Mouse (Mus musculus): ENCODE data around the gene Igf2bp1. TPM values are rescaled to one million over a fixed set of nuclear protein-coding genes. Genes with fewer than 3 reads are reported as not detected.

The Igf2bp1 gene
- polyA plus RNA-seq, 1 experiment from 2014 or later: 38.6 TPM

- Histone ChIP-seq H3K4me1 (peaks cover 19% of the 10 kb centered on the region), H3K9me3 (replicated peaks) (no peaks in the 10 kb centered on the region), H3K4me3 (replicated peaks) (peak within 1 kb of the TSS; percentile 64), H3K4me2 (replicated peaks) (peak within 1 kb of the TSS; percentile 90), H3K27me3 (0 out of 2 replicates have a peak, but pooled peaks cover 3% of the 10 kb centered on the region), H3K9ac (peak within 1 kb of the TSS; percentile 61), H3K36me3 (peaks cover 17% of the 10 kb centered on the region; the same call in 1 of the 2 replicates), H3K27ac (replicated peaks) (peak within 1 kb of the TSS; percentile 61)
- under 1% methylated on average over 29 of the region's 29 CpGs for WGBS
- ATAC-seq (ENCODE audit: insufficient number of reproducible peaks, low FRiP score, low TSS enrichment, low read depth): peak; percentile 75
Measured at GRCm38 (mm10) chr11:96034596-96035052, 28.9 kb upstream of the Igf2bp1 start, which contains the start of gene Snf8. Snf8 (plus strand) TSS chr11:96034885.

GRCm38 (mm10) chr11:96034116-96034515 lies 28.4 kb upstream of the Igf2bp1 start:
- H3K4me3 ChIP-seq (replicated peaks): peak overlapping the region; percentile 64
- H3K27ac ChIP-seq (replicated peaks): peak overlapping the region; percentile 61
- H3K27me3 ChIP-seq: 0 out of 2 replicates have a peak, but pooled peaks cover 3% of the 10 kb centered on the region
- H3K9ac ChIP-seq: no peak overlapping the region
- 41% methylated on average over 8 of the region's 8 CpGs for WGBS
- peaks cover 19% of the 10 kb centered on the region for H3K4me1 ChIP-seq
- H3K36me3 ChIP-seq: peaks cover 14% of the 10 kb centered on the region; the same call in 1 of the 2 replicates
- ATAC-seq (ENCODE audit: insufficient number of reproducible peaks, low FRiP score, low TSS enrichment, low read depth): no peak
- no peaks in the 10 kb centered on the region for H3K9me3 ChIP-seq (replicated peaks)
- H3K4me2 ChIP-seq (replicated peaks): peak overlapping the region; percentile 90

GRCm38 (mm10) chr11:96033264-96033663 lies 27.5 kb upstream of the Igf2bp1 start:
- Histone ChIP-seq H3K9ac (no peak overlapping the region), H3K36me3 (0 out of 2 replicates have a peak, but pooled peaks cover 5% of the 10 kb centered on the region), H3K4me3 (replicated peaks) (no peak overlapping the region), H3K27ac (replicated peaks) (no peak overlapping the region), H3K4me2 (replicated peaks) (no peak overlapping the region), H3K4me1 (peaks cover 19% of the 10 kb centered on the region), H3K27me3 (0 out of 2 replicates have a peak, but pooled peaks cover 3% of the 10 kb centered on the region), H3K9me3 (replicated peaks) (no peaks in the 10 kb centered on the region)
- no peak for ATAC-seq (ENCODE audit: insufficient number of reproducible peaks, low FRiP score, low TSS enrichment, low read depth)
- 100% methylated on average over 3 of the region's 3 CpGs for WGBS

GRCm38 (mm10) chr11:96031701-96032100 lies 26.0 kb upstream of the Igf2bp1 start:
- no peak overlapping the region for H3K27ac ChIP-seq (replicated peaks)
- ATAC-seq (ENCODE audit: insufficient number of reproducible peaks, low FRiP score, low TSS enrichment, low read depth): no peak
- H3K27me3 ChIP-seq: peaks cover 3% of the 10 kb centered on the region; the same call in 1 of the 2 replicates
- no peak overlapping the region for H3K4me3 ChIP-seq (replicated peaks)
- 80% methylated on average over 2 of the region's 2 CpGs for WGBS
- no peak overlapping the region for H3K9ac ChIP-seq
- no peak overlapping the region for H3K4me2 ChIP-seq (replicated peaks)
- no peaks in the 10 kb centered on the region for H3K9me3 ChIP-seq (replicated peaks)
- peaks cover 19% of the 10 kb centered on the region for H3K4me1 ChIP-seq
- 0 out of 2 replicates have a peak, but pooled peaks cover 3% of the 10 kb centered on the region for H3K36me3 ChIP-seq

- Histone ChIP-seq H3K4me1 (peaks cover 14% of the 10 kb centered on the region), H3K9ac (no peak overlapping the region), H3K36me3 (no peaks in the 10 kb centered on the region), H3K4me3 (replicated peaks) (no peak overlapping the region), H3K4me2 (replicated peaks) (no peak overlapping the region), H3K9me3 (replicated peaks) (no peaks in the 10 kb centered on the region), H3K27me3 (peaks cover 3% of the 10 kb centered on the region; the same call in 1 of the 2 replicates), H3K27ac (replicated peaks) (no peak overlapping the region)
- no peak for ATAC-seq (ENCODE audit: insufficient number of reproducible peaks, low FRiP score, low TSS enrichment, low read depth)
- WGBS: 90% methylated on average over 3 of the region's 3 CpGs
Measured at GRCm38 (mm10) chr11:96030571-96030970, 24.8 kb upstream of the Igf2bp1 start.

- H3K4me2 ChIP-seq (replicated peaks): no peak overlapping the region
- H3K9me3 ChIP-seq (replicated peaks): no peaks in the 10 kb centered on the region
- H3K4me3 ChIP-seq (replicated peaks): no peak overlapping the region
- peaks cover 3% of the 10 kb centered on the region; the same call in 1 of the 2 replicates for H3K27me3 ChIP-seq
- no peaks in the 10 kb centered on the region for H3K4me1 ChIP-seq
- H3K9ac ChIP-seq: no peak overlapping the region
- ATAC-seq (ENCODE audit: insufficient number of reproducible peaks, low FRiP score, low TSS enrichment, low read depth): no peak
- 54% methylated on average over 5 of the region's 5 CpGs for WGBS
- H3K27ac ChIP-seq (replicated peaks): no peak overlapping the region
- no peaks in the 10 kb centered on the region for H3K36me3 ChIP-seq
Measured at GRCm38 (mm10) chr11:96028130-96028529, 22.4 kb upstream of the Igf2bp1 start.

GRCm38 (mm10) chr11:96020622-96021021 lies 14.9 kb upstream of the Igf2bp1 start:
- Histone ChIP-seq H3K4me3 (replicated peaks) (no peak overlapping the region), H3K27ac (replicated peaks) (no peak overlapping the region), H3K9ac (no peak overlapping the region), H3K4me2 (replicated peaks) (no peak overlapping the region), H3K27me3 (no peaks in the 10 kb centered on the region; the same call in 1 of the 2 replicates), H3K9me3 (replicated peaks) (no peaks in the 10 kb centered on the region), H3K4me1 (peaks cover 7% of the 10 kb centered on the region), H3K36me3 (no peaks in the 10 kb centered on the region)
- ATAC-seq (ENCODE audit: insufficient number of reproducible peaks, low FRiP score, low TSS enrichment, low read depth): no peak
- 60% methylated on average over 4 of the region's 4 CpGs for WGBS

GRCm38 (mm10) chr11:96017941-96018351 lies 12.2 kb upstream of the Igf2bp1 start:
- no peak overlapping the region for H3K4me2 ChIP-seq (replicated peaks)
- no peak overlapping the region for H3K27ac ChIP-seq (replicated peaks)
- H3K9me3 ChIP-seq (replicated peaks): no peaks in the 10 kb centered on the region
- peaks cover 7% of the 10 kb centered on the region for H3K4me1 ChIP-seq
- no peak for ATAC-seq (ENCODE audit: insufficient number of reproducible peaks, low FRiP score, low TSS enrichment, low read depth)
- H3K9ac ChIP-seq: 0 out of 2 replicates have a peak overlapping the region, but pooled peaks have one; percentile 6
- H3K4me3 ChIP-seq (replicated peaks): no peak overlapping the region
- H3K36me3 ChIP-seq: no peaks in the 10 kb centered on the region
- WGBS: 11% methylated on average over 9 of the region's 9 CpGs
- no peaks in the 10 kb centered on the region; the same call in 1 of the 2 replicates for H3K27me3 ChIP-seq

GRCm38 (mm10) chr11:96015421-96015820 lies 9.7 kb upstream of the Igf2bp1 start:
- no peak for ATAC-seq (ENCODE audit: insufficient number of reproducible peaks, low FRiP score, low TSS enrichment, low read depth)
- Histone ChIP-seq H3K4me2 (replicated peaks) (no peak overlapping the region), H3K36me3 (no peaks in the 10 kb centered on the region), H3K27ac (replicated peaks) (no peak overlapping the region), H3K4me1 (peaks cover 7% of the 10 kb centered on the region), H3K9me3 (replicated peaks) (no peaks in the 10 kb centered on the region), H3K27me3 (peaks cover 4% of the 10 kb centered on the region), H3K9ac (no peak overlapping the region), H3K4me3 (replicated peaks) (no peak overlapping the region)
- WGBS: 40% methylated on average over 5 of the region's 5 CpGs

- H3K36me3 ChIP-seq: no peaks in the 10 kb centered on the region
- H3K4me1 ChIP-seq: peaks cover 8% of the 10 kb centered on the region
- H3K4me3 ChIP-seq (replicated peaks): no peak overlapping the region
- H3K27me3 ChIP-seq: peaks cover 4% of the 10 kb centered on the region
- no peaks in the 10 kb centered on the region for H3K9me3 ChIP-seq (replicated peaks)
- no peak overlapping the region for H3K27ac ChIP-seq (replicated peaks)
- no peak overlapping the region for H3K9ac ChIP-seq
- no peak for ATAC-seq (ENCODE audit: insufficient number of reproducible peaks, low FRiP score, low TSS enrichment, low read depth)
- H3K4me2 ChIP-seq (replicated peaks): no peak overlapping the region
- 7% methylated on average over 5 of the region's 8 CpGs for WGBS
Measured at GRCm38 (mm10) chr11:96011982-96012381, 6.2 kb upstream of the Igf2bp1 start.

- H3K9ac ChIP-seq: no peak overlapping the region
- 14% methylated on average over 1 of the region's 1 CpGs for WGBS
- H3K4me2 ChIP-seq (replicated peaks): no peak overlapping the region
- no peak for ATAC-seq (ENCODE audit: insufficient number of reproducible peaks, low FRiP score, low TSS enrichment, low read depth)
- no peaks in the 10 kb centered on the region for H3K9me3 ChIP-seq (replicated peaks)
- no peak overlapping the region for H3K27ac ChIP-seq (replicated peaks)
- peaks cover 19% of the 10 kb centered on the region for H3K4me1 ChIP-seq
- H3K4me3 ChIP-seq (replicated peaks): no peak overlapping the region
- H3K36me3 ChIP-seq: no peaks in the 10 kb centered on the region
- peaks cover 4% of the 10 kb centered on the region for H3K27me3 ChIP-seq
Measured at GRCm38 (mm10) chr11:96008827-96009226, 3.1 kb upstream of the Igf2bp1 start.

Measured in embryonic facial prominence, embryonic 15.5 days (tissue).